Mouse (Mus musculus) CH12.LX (cell line): Measurements from ENCODE around the gene Gm14412. TPM values are rescaled to one million over a fixed set of nuclear protein-coding genes. Genes with fewer than 3 reads are reported as not detected.
"Not testable (repeated sequence)": the region's sequence is repeated elsewhere in the genome, so short reads cannot be mapped to it uniquely, and the experiment has no call there.

ENCODE experiments used
- DNase-seq: peaks from one replicate; pipeline ENCODE4 v3.0.0-alpha.2; 2013; ENCODE audit errors: extremely low read depth
- H3K27ac ChIP-seq: 2 replicates; pipeline ENCODE4 v1.5.1; 2012; ENCODE audit warnings: low read depth, mild to moderate bottlenecking, control low read depth, moderate library complexity; ENCODE audit not compliant: insufficient read depth
- H3K27me3 ChIP-seq: replicated peaks from 2 replicates; pipeline ENCODE3; 2012; ENCODE audit warnings: inconsistent platforms
- H3K36me3 ChIP-seq, 2 experiments: replicated peaks in 1 of 2; 2 replicates each; pipeline versions ENCODE3 to v1.6.1; 2012; ENCODE audit warnings: inconsistent platforms in 1 of 2, low read length in 1 of 2, mild to moderate bottlenecking in 1 of 2, mixed read lengths in 1 of 2, moderate library complexity in 1 of 2; ENCODE audit not compliant: control insufficient read depth in 1 of 2, insufficient read depth in 1 of 2
- H3K4me1 ChIP-seq, 2 experiments: 2 replicates each; pipeline ENCODE4 v1.6.1; 2012; ENCODE audit warnings: inconsistent platforms in 1 of 2, moderate library complexity in 1 of 2; ENCODE audit not compliant: insufficient read depth in 2 of 2, control insufficient read depth in 1 of 2
- H3K4me2 ChIP-seq: 2 replicates; pipeline ENCODE4 v1.6.1; 2012; ENCODE audit warnings: low read depth, mild to moderate bottlenecking, control low read depth; ENCODE audit not compliant: poor library complexity, insufficient read depth, severe bottlenecking
- H3K4me3 ChIP-seq, 3 experiments: fragments of 150-350 bp in 1 of 3; sonication (generic) in 1 of 3; replicated peaks in 1 of 3; 2 replicates each; pipeline versions ENCODE3 to v1.5.1; 2011 to 2012; ENCODE audit warnings: low read depth in 2 of 3, low read length in 2 of 3, mild to moderate bottlenecking in 2 of 3, moderate library complexity in 2 of 3, control low read depth in 1 of 3, improper control_type of control experiment in 1 of 3, inconsistent platforms in 1 of 3, mixed read lengths in 1 of 3; ENCODE audit not compliant: poor library complexity in 1 of 3
- H3K79me2 ChIP-seq: replicated peaks from 2 replicates; pipeline ENCODE4 v1.6.1; 2012; ENCODE audit warnings: mild to moderate bottlenecking, moderate library complexity; ENCODE audit not compliant: control insufficient read depth, poor library complexity, insufficient read depth, severe bottlenecking; ENCODE audit errors: extremely low read depth
- H3K9ac ChIP-seq: 2 replicates; pipeline ENCODE4 v1.6.1; 2012; ENCODE audit warnings: low read depth, mild to moderate bottlenecking, control low read depth, moderate library complexity; ENCODE audit not compliant: insufficient read depth
- H3K9me3 ChIP-seq: replicated peaks from 2 replicates; pipeline ENCODE3; 2012; ENCODE audit warnings: low read length, inconsistent platforms, mixed read lengths
- CHD2 ChIP-seq: IDR thresholded peaks from 2 replicates; pipeline ENCODE4 v1.6.1; 2011; ENCODE audit warnings: low read length, improper control_type of control experiment
- CTCF ChIP-seq, 2 experiments: IDR thresholded peaks in 1 of 2; conservative IDR thresholded peaks in 1 of 2; 2 replicates each; pipeline ENCODE4 v1.5.1; 2011 to 2012; ENCODE audit warnings: low read depth in 2 of 2, low read length in 2 of 2, improper control_type of control experiment in 1 of 2, inconsistent platforms in 1 of 2, mild to moderate bottlenecking in 1 of 2, moderate library complexity in 1 of 2
- ELF1 ChIP-seq: IDR thresholded peaks from 2 replicates; pipeline ENCODE4 v1.6.1; 2014; ENCODE audit warnings: low read depth, mild to moderate bottlenecking, inconsistent platforms, low read length, improper control_type of control experiment
- HCFC1 ChIP-seq: IDR thresholded peaks from 2 replicates; pipeline ENCODE4 v1.6.1; 2012; ENCODE audit warnings: low read depth, mild to moderate bottlenecking, inconsistent platforms, low read length, improper control_type of control experiment
- dilution Hi-C: fragments of 300-500 bp; cut with MboI; formaldehyde crosslinking; loops from 2 replicates; pipeline ENCODE4 v1.14.3; 2020; ENCODE audit warnings: low sequenced_read_pairs; ENCODE audit not compliant: extremely low pct_unique_long_range_greater_than_20kb, extremely low pct_ligation_motif_present
- in situ Hi-C: fragments of 300-500 bp; cut with MboI; formaldehyde crosslinking; loops from 3 replicates; pipeline ENCODE4 v1.14.3; 2019; ENCODE audit warnings: low sequenced_read_pairs, low pct_ligation_motif_present, low pct_unique_long_range_greater_than_20kb, mixed read lengths
- polyA plus RNA-seq: library from polyadenylated mRNA; unstranded; fragments of >175 nt; gene quantifications from 2 replicates; pipeline ENCODE4 v1.2.1, GENCODE M21; 2012; ENCODE audit warnings: low read depth; ENCODE audit not compliant: insufficient read length
- total RNA-seq, 2 experiments: library from RNA; depleted of rRNA; stranded (reverse); fragments of 300-350 nt in 1 of 2; fragments of >200 nt in 1 of 2; gene quantifications; 2 replicates each; pipeline ENCODE4 v1.2.3; 2012 to 2014

Gm14412 gene
- total and polyA plus RNA-seq, 3 experiments: 1.2 to 4.4 (median 2.9) TPM

GRCm38 (mm10) chr2:177283701-177284100 is 40.4 kb downstream of the Gm14412 start:
- H3K4me3 ChIP-seq, in situ Hi-C loops, H3K36me3 ChIP-seq, H3K27ac ChIP-seq, H3K4me1 ChIP-seq, dilution Hi-C loops, H3K27me3 ChIP-seq, H3K9me3 ChIP-seq, H3K79me2 ChIP-seq, H3K4me2 ChIP-seq, H3K9ac ChIP-seq, DNase-seq: not testable (repeated sequence)
- TF ChIP-seq CTCF (conservative IDR thresholded peaks at IDR 0.05 in 1 of 2, IDR thresholded peaks at IDR 0.05 in 1 of 2; ENCODE audit: low read depth in 2 of 2, low read length in 2 of 2): peak in 1 of 2 experiments; percentile 30; a peak in 1 of 4 replicates

GRCm38 (mm10) chr2:177277754-177278153 is 46.4 kb downstream of the Gm14412 start:
- H3K36me3 ChIP-seq, H3K4me1 ChIP-seq, H3K27ac ChIP-seq, H3K9me3 ChIP-seq, H3K9ac ChIP-seq, H3K27me3 ChIP-seq, dilution Hi-C loops, in situ Hi-C loops, H3K4me2 ChIP-seq, H3K4me3 ChIP-seq, H3K79me2 ChIP-seq: not testable (repeated sequence)
- peak; percentile 75 for DNase-seq

- dilution Hi-C loops, H3K36me3 ChIP-seq, H3K4me1 ChIP-seq, H3K79me2 ChIP-seq, H3K27me3 ChIP-seq, H3K27ac ChIP-seq, H3K9me3 ChIP-seq, in situ Hi-C loops: not testable (repeated sequence)
- Histone ChIP-seq H3K9ac (peak overlapping the region; percentile 63), H3K4me2 (peak overlapping the region; percentile 21; the same call in 1 of the 2 replicates), H3K4me3 (peak overlapping the region in 2 of 3 experiments; percentile 43 to 67)
- TF ChIP-seq HCFC1: peak; percentile 57
- peak; percentile 73 for TF ChIP-seq ELF1
- peak; percentile 78 for TF ChIP-seq CHD2
- DNase-seq: peak; percentile 69
Observed at GRCm38 (mm10) chr2:177272237-177272636, 51.9 kb downstream of the Gm14412 start.

- H3K4me1 ChIP-seq, H3K27me3 ChIP-seq, H3K36me3 ChIP-seq, DNase-seq, H3K4me2 ChIP-seq, H3K79me2 ChIP-seq, H3K27ac ChIP-seq, H3K9me3 ChIP-seq, H3K9ac ChIP-seq, in situ Hi-C loops, H3K4me3 ChIP-seq, dilution Hi-C loops: not testable (repeated sequence)
Observed at GRCm38 (mm10) chr2:177266936-177267335, 57.2 kb downstream of the Gm14412 start, which contains the start of gene Gm14409. Gene Gm14409 (minus strand): TSS chr2:177267036.

Other genes starting within 250 kb of the Gm14412 start
- 3.7 TPM in 2 replicates for gene Gm14401, start 250.0 kb downstream of the Gm14412 start, total RNA-seq (2012; rRNA removed)
- gene Gm14401, start 250.0 kb downstream of the Gm14412 start, total RNA-seq (2014; rRNA removed): 4.4 and 5.7 TPM in 2 replicates
- gene Gm14401, start 250.0 kb downstream of the Gm14412 start, polyA plus RNA-seq: 1.4 and 1.6 TPM in 2 replicates
- gene Gm14410, start 117.9 kb downstream of the Gm14412 start, total RNA-seq (2012; rRNA removed): 12.1 and 15.0 TPM in 2 replicates
- gene Gm14410, start 117.9 kb downstream of the Gm14412 start, total RNA-seq (2014; rRNA removed): 27.9 and 35.2 TPM in 2 replicates
- 11.1 TPM in 2 replicates for gene Gm14410, start 117.9 kb downstream of the Gm14412 start, polyA plus RNA-seq
- gene Gm14409, start 57.3 kb downstream of the Gm14412 start, total RNA-seq (2012; rRNA removed): 7.0 and 8.2 TPM in 2 replicates
- 12.0 and 13.8 TPM in 2 replicates for gene Gm14409, start 57.3 kb downstream of the Gm14412 start, total RNA-seq (2014; rRNA removed)
- gene Gm14409, start 57.3 kb downstream of the Gm14412 start, polyA plus RNA-seq: 5.1 and 8.1 TPM in 2 replicates
- gene Gm14418, start 74.0 kb upstream of the Gm14412 start, total RNA-seq (2012; rRNA removed): 10.8 and 14.3 TPM in 2 replicates
- 27.3 and 33.6 TPM in 2 replicates for gene Gm14418, start 74.0 kb upstream of the Gm14412 start, total RNA-seq (2014; rRNA removed)
- gene Gm14418, start 74.0 kb upstream of the Gm14412 start, polyA plus RNA-seq: 15.9 and 18.1 TPM in 2 replicates
- 8.1 and 9.4 TPM in 2 replicates for gene Zfp970, start 140.4 kb upstream of the Gm14412 start, total RNA-seq (2012; rRNA removed)
- 15.7 and 19.6 TPM in 2 replicates for gene Zfp970, start 140.4 kb upstream of the Gm14412 start, total RNA-seq (2014; rRNA removed)
- 16.7 and 19.7 TPM in 2 replicates for gene Zfp970, start 140.4 kb upstream of the Gm14412 start, polyA plus RNA-seq
- gene Gm14403, start 173.9 kb upstream of the Gm14412 start, total RNA-seq (2012; rRNA removed): 10.5 and 15.5 TPM in 2 replicates
- gene Gm14403, start 173.9 kb upstream of the Gm14412 start, total RNA-seq (2014; rRNA removed): 19.9 and 21.3 TPM in 2 replicates
- gene Gm14403, start 173.9 kb upstream of the Gm14412 start, polyA plus RNA-seq: 5.1 and 7.5 TPM in 2 replicates